ENCODE assay signal across 16 mouse cellular contexts in the genomic region with DNA sequence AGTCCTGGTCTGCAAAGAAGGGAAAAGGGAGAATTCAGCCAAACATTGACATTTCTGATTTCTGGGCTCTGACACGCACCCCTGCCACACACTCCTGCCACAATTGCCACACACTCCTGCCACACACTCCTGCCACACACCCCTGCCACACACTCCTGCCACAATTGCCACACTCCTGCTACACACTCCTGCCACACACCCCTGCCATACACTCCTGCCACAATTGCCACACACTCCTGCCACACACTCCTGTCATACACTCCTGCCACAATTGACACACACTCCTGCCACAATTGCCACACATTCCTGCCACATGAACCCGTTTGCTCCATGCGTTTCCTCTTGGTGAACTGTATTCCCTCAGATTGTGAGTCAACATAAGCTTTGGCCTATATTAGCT.
"Had no signal": no experiment of that assay in that cellular context is flagged by ENCODE, and none has a peak within 500 bp of the region (broad histone marks: within the 10 kb centered on the region; RNA-seq: fewer than 3 reads in every experiment).

No protein-coding gene starts in this region.

- ATAC-seq: intestine, embryonic 15.5 days had no signal

- H3K4me3 ChIP-seq: intestine, embryonic 15.5 days; kidney, embryonic 15.5 days; limb, embryonic 13.5 days; liver, embryonic 15.5 days; megakaryocyte, embryonic 14.5 days had no signal

- H3K27ac ChIP-seq: intestine, embryonic 15.5 days; kidney, embryonic 15.5 days; limb, embryonic 13.5 days; liver, embryonic 15.5 days had no signal

- H3K4me2 ChIP-seq: intestine, embryonic 15.5 days; kidney, embryonic 15.5 days; limb, embryonic 13.5 days; liver, embryonic 15.5 days; midbrain, embryonic 11.5 days had no signal

- H3K9ac ChIP-seq: intestine, embryonic 15.5 days; kidney, embryonic 15.5 days; limb, embryonic 13.5 days; liver, embryonic 15.5 days had no signal

- H3K27me3 ChIP-seq: intestine, embryonic 15.5 days; kidney, embryonic 15.5 days; limb, embryonic 13.5 days; liver, embryonic 15.5 days had no signal

- DNase-seq: kidney, adult 2 months; kidney, postnatal 10 days; kidney, postnatal 4 days; left cerebral cortex, postnatal 4 days; lung, adult 2 months; lung, postnatal 14 days; lung, postnatal 4 days; midbrain, embryonic 14.5 days; thymus, adult 18-20 months; thymus, postnatal 36 days had no signal

- H3K4me1 ChIP-seq: intestine, embryonic 15.5 days; kidney, embryonic 15.5 days; limb, embryonic 13.5 days; liver, embryonic 15.5 days had no signal

- H3K36me3 ChIP-seq: intestine, embryonic 15.5 days; kidney, embryonic 15.5 days; limb, embryonic 13.5 days; liver, embryonic 15.5 days had no signal

- H3K9me3 ChIP-seq: intestine, embryonic 15.5 days; kidney, embryonic 15.5 days; limb, embryonic 13.5 days; liver, embryonic 15.5 days; megakaryocyte, embryonic 14.5 days had no signal
